Mouse (Mus musculus): Measurements from ENCODE around the gene Hist1h2ac. TPM values are rescaled to one million over a fixed set of nuclear protein-coding genes. Genes with fewer than 3 reads are reported as not detected.

Gene Hist1h2ac
- polyA plus RNA-seq, 1 experiment, result not detected

GRCm38 (mm10) chr13:23702220-23702619 lies 18.5 kb upstream of the Hist1h2ac start:
- Histone ChIP-seq H3K27ac (ENCODE audit: insufficient read depth, low read depth, low read length) (no peak overlapping the region), H3K4me1 (ENCODE audit: control insufficient read depth, insufficient read depth, low read length) (no peaks in the 10 kb centered on the region), H3K4me3 (ENCODE audit: insufficient read depth, low read depth, low read length) (no peak overlapping the region)
- TF ChIP-seq POLR2A (IDR thresholded peaks at IDR 0.05; ENCODE audit: insufficient read depth, low read depth, low read length) (no peak), CTCF (IDR thresholded peaks at IDR 0.05; ENCODE audit: insufficient read depth, low read depth, low read length) (no peak)
- 83% methylated on average over 4 of the region's 4 CpGs for whole genome bisulfite sequencing

- WGBS, result 21% methylated on average over 8 of the region's 8 CpGs
- no peak for TF ChIP-seq CTCF (IDR thresholded peaks at IDR 0.05; ENCODE audit: insufficient read depth, low read depth, low read length)
- no peak for TF ChIP-seq POLR2A (IDR thresholded peaks at IDR 0.05; ENCODE audit: insufficient read depth, low read depth, low read length)
- Histone ChIP-seq H3K4me3 (ENCODE audit: insufficient read depth, low read depth, low read length) (no peak overlapping the region), H3K4me1 (ENCODE audit: control insufficient read depth, insufficient read depth, low read length) (peaks cover 3% of the 10 kb centered on the region; the same call in 1 of the 2 replicates), H3K27ac (ENCODE audit: insufficient read depth, low read depth, low read length) (no peak overlapping the region)
Measured at GRCm38 (mm10) chr13:23700786-23701520, 17.2 kb upstream of the Hist1h2ac start.

- TF ChIP-seq CTCF (IDR thresholded peaks at IDR 0.05; ENCODE audit: insufficient read depth, low read depth, low read length) (no peak), POLR2A (IDR thresholded peaks at IDR 0.05; ENCODE audit: insufficient read depth, low read depth, low read length) (no peak)
- H3K27ac ChIP-seq (ENCODE audit: insufficient read depth, low read depth, low read length), result no peak overlapping the region
- 59% methylated on average over 3 of the region's 3 CpGs for WGBS
- H3K4me3 ChIP-seq (ENCODE audit: insufficient read depth, low read depth, low read length), result no peak overlapping the region
- peaks cover 5% of the 10 kb centered on the region; the same call in 1 of the 2 replicates for H3K4me1 ChIP-seq (ENCODE audit: control insufficient read depth, insufficient read depth, low read length)
Measured at GRCm38 (mm10) chr13:23699767-23700166, 16.0 kb upstream of the Hist1h2ac start.

- H3K4me1 ChIP-seq (ENCODE audit: control insufficient read depth, insufficient read depth, low read length), result peaks cover 5% of the 10 kb centered on the region; the same call in 1 of the 2 replicates
- WGBS, result 52% methylated on average over 6 of the region's 6 CpGs
- no peak for TF ChIP-seq CTCF (IDR thresholded peaks at IDR 0.05; ENCODE audit: insufficient read depth, low read depth, low read length)
- no peak for TF ChIP-seq POLR2A (IDR thresholded peaks at IDR 0.05; ENCODE audit: insufficient read depth, low read depth, low read length)
- H3K27ac ChIP-seq (ENCODE audit: insufficient read depth, low read depth, low read length), result no peak overlapping the region
- H3K4me3 ChIP-seq (ENCODE audit: insufficient read depth, low read depth, low read length), result no peak overlapping the region
Measured at GRCm38 (mm10) chr13:23698996-23699395, 15.2 kb upstream of the Hist1h2ac start.

- H3K4me1 ChIP-seq (ENCODE audit: control insufficient read depth, insufficient read depth, low read length), result peaks cover 5% of the 10 kb centered on the region; the same call in 1 of the 2 replicates
Measured at GRCm38 (mm10) chr13:23698300-23698693, 14.5 kb upstream of the Hist1h2ac start, which contains the start of gene Hist1h4c. TSS of gene Hist1h4c (minus strand) at chr13:23698454.

GRCm38 (mm10) chr13:23697491-23698299 lies 13.9 kb upstream of the Hist1h2ac start:
- under 1% methylated on average over 30 of the region's 32 CpGs for WGBS
- H3K4me1 ChIP-seq (ENCODE audit: control insufficient read depth, insufficient read depth, low read length), result peaks cover 5% of the 10 kb centered on the region; the same call in 1 of the 2 replicates
- H3K27ac ChIP-seq (ENCODE audit: insufficient read depth, low read depth, low read length), result peak overlapping the region; percentile 47
- peak overlapping the region; percentile 73 for H3K4me3 ChIP-seq (ENCODE audit: insufficient read depth, low read depth, low read length)
- no peak for TF ChIP-seq CTCF (IDR thresholded peaks at IDR 0.05; ENCODE audit: insufficient read depth, low read depth, low read length)

More at GRCm38 (mm10) chr13:23698300-23698693, 14.5 kb upstream of the Hist1h2ac start, which contains the start of gene Hist1h4c:
- peak within 1 kb of the TSS; percentile 47 for H3K27ac ChIP-seq (ENCODE audit: insufficient read depth, low read depth, low read length)
- TF ChIP-seq POLR2A (IDR thresholded peaks at IDR 0.05; ENCODE audit: insufficient read depth, low read depth, low read length) (peak; percentile 99), CTCF (IDR thresholded peaks at IDR 0.05; ENCODE audit: insufficient read depth, low read depth, low read length) (no peak)
- H3K4me3 ChIP-seq (ENCODE audit: insufficient read depth, low read depth, low read length), result peak within 1 kb of the TSS; percentile 73
- under 1% methylated on average over 22 of the region's 22 CpGs for WGBS

- Histone ChIP-seq H3K4me1 (ENCODE audit: control insufficient read depth, insufficient read depth, low read length) (peaks cover 5% of the 10 kb centered on the region; the same call in 1 of the 2 replicates), H3K27ac (ENCODE audit: insufficient read depth, low read depth, low read length) (no peak overlapping the region), H3K4me3 (ENCODE audit: insufficient read depth, low read depth, low read length) (no peak overlapping the region)
- 70% methylated on average over 15 of the region's 15 CpGs for WGBS
- TF ChIP-seq CTCF (IDR thresholded peaks at IDR 0.05; ENCODE audit: insufficient read depth, low read depth, low read length) (no peak), POLR2A (IDR thresholded peaks at IDR 0.05; ENCODE audit: insufficient read depth, low read depth, low read length) (no peak)
Measured at GRCm38 (mm10) chr13:23696061-23696474, 12.3 kb upstream of the Hist1h2ac start.

GRCm38 (mm10) chr13:23695514-23695913 lies 11.8 kb upstream of the Hist1h2ac start, which contains the start of gene Hist1h1t:
TSS of gene Hist1h1t (plus strand) at chr13:23695814.
- Histone ChIP-seq H3K4me1 (ENCODE audit: control insufficient read depth, insufficient read depth, low read length) (peaks cover 5% of the 10 kb centered on the region; the same call in 1 of the 2 replicates), H3K27ac (ENCODE audit: insufficient read depth, low read depth, low read length) (no peak within 1 kb of the TSS), H3K4me3 (ENCODE audit: insufficient read depth, low read depth, low read length) (no peak within 1 kb of the TSS)
- 54% methylated on average over 13 of the region's 13 CpGs for WGBS
- TF ChIP-seq POLR2A (IDR thresholded peaks at IDR 0.05; ENCODE audit: insufficient read depth, low read depth, low read length) (no peak), CTCF (IDR thresholded peaks at IDR 0.05; ENCODE audit: insufficient read depth, low read depth, low read length) (no peak)

Data from olfactory bulb, adult 2 months (tissue).